Mouse (Mus musculus): Measurements from ENCODE around the gene Gsn.

The Gsn gene

GRCm38 (mm10) chr2:35255885-35256833 lies at the start of gene Gsn:
TSS of gene Gsn (plus strand) at chr2:35256380.
- DNase-seq (ENCODE audit: low spot score in 2 of 2) = peak; percentile 37

- DNase-seq (ENCODE audit: low spot score in 2 of 2) = no peak
These were observed 49.4 kb upstream of the Gsn start for GRCm38 (mm10) chr2:35206761-35207160.

- no peak for DNase-seq (ENCODE audit: low spot score in 2 of 2)
These were observed 48.1 kb upstream of the Gsn start for GRCm38 (mm10) chr2:35208054-35208453.

GRCm38 (mm10) chr2:35208931-35209665 lies 47.1 kb upstream of the Gsn start:
- no peak for DNase-seq (ENCODE audit: low spot score in 2 of 2)

GRCm38 (mm10) chr2:35211681-35212080 lies 44.5 kb upstream of the Gsn start:
- DNase-seq (ENCODE audit: low spot score in 2 of 2) = no peak

GRCm38 (mm10) chr2:35213345-35213910 lies 42.8 kb upstream of the Gsn start:
- DNase-seq (ENCODE audit: low spot score in 2 of 2) = no peak

GRCm38 (mm10) chr2:35214881-35215358 lies 41.3 kb upstream of the Gsn start:
- peak; percentile 83 to 91 for DNase-seq (ENCODE audit: low spot score in 2 of 2)

GRCm38 (mm10) chr2:35215363-35215762 lies 40.8 kb upstream of the Gsn start:
- no peak for DNase-seq (ENCODE audit: low spot score in 2 of 2)

- DNase-seq (ENCODE audit: low spot score in 2 of 2) = no peak
These were observed 39.5 kb upstream of the Gsn start for GRCm38 (mm10) chr2:35216701-35217100.

GRCm38 (mm10) chr2:35218736-35219135 lies 37.4 kb upstream of the Gsn start:
- no peak for DNase-seq (ENCODE audit: low spot score in 2 of 2)

- no peak for DNase-seq (ENCODE audit: low spot score in 2 of 2)
These were observed 33.3 kb upstream of the Gsn start for GRCm38 (mm10) chr2:35222822-35223391.

GRCm38 (mm10) chr2:35224285-35224684 lies 31.9 kb upstream of the Gsn start:
- DNase-seq (ENCODE audit: low spot score in 2 of 2) = no peak

- no peak for DNase-seq (ENCODE audit: low spot score in 2 of 2)
These were observed 28.0 kb upstream of the Gsn start for GRCm38 (mm10) chr2:35228145-35228544.

GRCm38 (mm10) chr2:35230215-35230614 lies 26.0 kb upstream of the Gsn start:
- no peak for DNase-seq (ENCODE audit: low spot score in 2 of 2)

- DNase-seq (ENCODE audit: low spot score in 2 of 2) = no peak
These were observed 24.3 kb upstream of the Gsn start for GRCm38 (mm10) chr2:35231871-35232270.

- DNase-seq (ENCODE audit: low spot score in 2 of 2) = no peak
These were observed 23.4 kb upstream of the Gsn start for GRCm38 (mm10) chr2:35232595-35233445.

GRCm38 (mm10) chr2:35233898-35234297 lies 22.3 kb upstream of the Gsn start:
- no peak for DNase-seq (ENCODE audit: low spot score in 2 of 2)

- no peak for DNase-seq (ENCODE audit: low spot score in 2 of 2)
These were observed 21.2 kb upstream of the Gsn start for GRCm38 (mm10) chr2:35235021-35235420.

- no peak for DNase-seq (ENCODE audit: low spot score in 2 of 2)
These were observed 11.9 kb upstream of the Gsn start for GRCm38 (mm10) chr2:35244241-35244640.

GRCm38 (mm10) chr2:35247763-35248162 lies 8.4 kb upstream of the Gsn start:
- DNase-seq (ENCODE audit: low spot score in 2 of 2) = no peak

GRCm38 (mm10) chr2:35252733-35253132 lies 3.4 kb upstream of the Gsn start:
- no peak for DNase-seq (ENCODE audit: low spot score in 2 of 2)

Data from cerebellum, postnatal 4 days (tissue).